Mouse (Mus musculus) forebrain, postnatal 0 days (tissue): ENCODE measurements around the gene Antxr1. TPM values are rescaled to one million over a fixed set of nuclear protein-coding genes. Genes with fewer than 3 reads are reported as not detected.

ENCODE experiments used
- ATAC-seq: fragments of 200-750 bp; cut with Nextera tagmentation; 2 replicates; pipeline ENCODE4 v1.8.0; 2017; ENCODE audit warnings: mild to moderate bottlenecking, moderate library complexity
- DNase-seq: peaks from one replicate; pipeline ENCODE4 v3.0.0-alpha.2; 2015
- H3K27ac ChIP-seq: fragments of 300-500 bp; sonication (generic); 2 replicates; pipeline ENCODE4 v1.5.1; 2014; ENCODE audit warnings: low read depth, mild to moderate bottlenecking, antibody characterized with exemption, low read length, moderate library complexity, mixed read lengths
- H3K27me3 ChIP-seq: fragments of 300-500 bp; sonication (generic); 2 replicates; pipeline ENCODE4 v1.6.1; 2014; ENCODE audit warnings: mild to moderate bottlenecking, low read length, mixed read lengths; ENCODE audit not compliant: insufficient read depth
- H3K36me3 ChIP-seq: fragments of 300-500 bp; sonication (generic); 2 replicates; pipeline ENCODE4 v1.6.1; 2014; ENCODE audit warnings: mild to moderate bottlenecking, moderate library complexity; ENCODE audit not compliant: insufficient read depth
- H3K4me1 ChIP-seq: fragments of 300-500 bp; sonication (generic); 2 replicates; pipeline ENCODE4 v1.6.1; 2014; ENCODE audit warnings: antibody characterized with exemption; ENCODE audit not compliant: insufficient read depth
- H3K4me2 ChIP-seq: fragments of 300-500 bp; sonication (generic); 2 replicates; pipeline ENCODE4 v1.6.1; 2014; ENCODE audit warnings: low read depth, mild to moderate bottlenecking, moderate library complexity
- H3K4me3 ChIP-seq: fragments of 300-500 bp; sonication (generic); 2 replicates; pipeline ENCODE4 v1.5.1; 2014; ENCODE audit warnings: low read depth, low read length, mixed read lengths
- H3K9ac ChIP-seq: fragments of 300-500 bp; sonication (generic); 2 replicates; pipeline ENCODE4 v1.6.1; 2014; ENCODE audit warnings: mild to moderate bottlenecking
- H3K9me3 ChIP-seq: fragments of 300-500 bp; sonication (generic); 2 replicates; pipeline ENCODE4 v1.6.1; 2016; ENCODE audit warnings: low read length
- CTCF ChIP-seq: sonication (generic); IDR thresholded peaks from 2 replicates; pipeline ENCODE4 v1.5.1; 2016; ENCODE audit warnings: antibody characterized with exemption, control low read depth, low read depth
- WGBS: fragments of 180-500 bp; shearing (Covaris S2); extraction: QIAGEN DNeasy Blood & Tissue Kit; methylation state at CpG from one replicate; pipeline ENCODE4 v1.1.7; 2014; 5-methylcytosine and 5-hydroxymethylcytosine counted together
- polyA plus RNA-seq: library from polyadenylated mRNA; unstranded; fragments of >200 nt; fragmentation: Nextera tagmentation; extraction: Ambion mirVana; gene quantifications from 2 replicates; pipeline ENCODE4 v1.2.1, GENCODE M21; 2015
- total RNA-seq: library from RNA; depleted of rRNA; stranded (reverse); fragments of >200 nt; gene quantifications from 2 replicates; pipeline ENCODE4 v1.2.3, GENCODE M21; 2014

Antxr1 gene
- total and polyA plus RNA-seq, 2 experiments from 2014 or later = 1.8 to 13.2 TPM

DNA sequence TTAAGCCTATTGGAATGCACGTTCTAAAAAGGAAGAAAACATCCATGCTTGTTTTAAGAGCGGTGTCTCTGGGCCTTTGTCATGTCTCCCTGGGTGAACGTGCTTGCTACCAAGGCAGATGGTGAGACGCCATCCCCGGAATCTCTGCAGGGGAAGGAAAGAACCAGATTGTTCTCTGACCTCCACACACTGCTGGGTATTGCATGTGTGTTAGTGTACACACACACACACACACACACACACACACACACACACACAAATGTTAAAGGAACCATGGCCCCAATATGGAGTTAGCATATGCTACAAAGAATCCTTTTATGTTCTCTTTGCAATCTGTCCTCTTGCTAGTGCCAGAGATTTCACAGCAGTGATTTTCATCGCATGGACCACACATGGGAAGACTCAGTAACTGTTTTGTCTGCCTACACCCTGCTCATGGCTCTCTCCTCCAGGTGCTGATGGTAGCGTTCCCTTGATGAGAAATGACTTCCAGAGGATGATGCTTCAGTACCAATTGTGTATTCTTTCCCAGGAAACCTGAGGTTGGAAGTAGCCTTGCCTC is 177.5 kb downstream of the Antxr1 start:
- ATAC-seq = peak; percentile 83

GRCm38 (mm10) chr6:87153836-87154235 is 181.8 kb downstream of the Antxr1 start:
- Histone ChIP-seq H3K9ac (no peak overlapping the region), H3K9me3 (no peaks in the 10 kb centered on the region), H3K27ac (no peak overlapping the region), H3K4me2 (no peak overlapping the region), H3K4me1 (0 out of 2 replicates have a peak, but pooled peaks cover 2% of the 10 kb centered on the region), H3K27me3 (no peaks in the 10 kb centered on the region), H3K4me3 (no peak overlapping the region), H3K36me3 (no peaks in the 10 kb centered on the region)
- no peak for ATAC-seq
- WGBS = 95% methylated on average over 3 of the region's 3 CpGs
- no peak for TF ChIP-seq CTCF
- DNase-seq = no peak

More for the DNA sequence above, 177.5 kb downstream of the Antxr1 start:
- H3K27me3 ChIP-seq = no peaks in the 10 kb centered on the region
- no peak overlapping the region for H3K4me3 ChIP-seq
- H3K9me3 ChIP-seq = no peaks in the 10 kb centered on the region
- H3K27ac ChIP-seq = no peak overlapping the region
- H3K9ac ChIP-seq = no peak overlapping the region
- no peaks in the 10 kb centered on the region for H3K36me3 ChIP-seq
- peak; percentile 68 for DNase-seq
- no peak overlapping the region for H3K4me2 ChIP-seq
- no peak for TF ChIP-seq CTCF
- WGBS = 56% methylated on average over 7 of the region's 7 CpGs
- 0 out of 2 replicates have a peak, but pooled peaks cover 2% of the 10 kb centered on the region for H3K4me1 ChIP-seq

- no peaks in the 10 kb centered on the region for H3K36me3 ChIP-seq
- DNase-seq (no peak), ATAC-seq (no peak)
- no peak overlapping the region for H3K9ac ChIP-seq
- no peak overlapping the region for H3K27ac ChIP-seq
- 0 out of 2 replicates have a peak, but pooled peaks cover under 1% of the 10 kb centered on the region for H3K4me1 ChIP-seq
- TF ChIP-seq CTCF = no peak
- H3K4me3 ChIP-seq = no peak overlapping the region
- H3K27me3 ChIP-seq = no peaks in the 10 kb centered on the region
- no peak overlapping the region for H3K4me2 ChIP-seq
- no peaks in the 10 kb centered on the region for H3K9me3 ChIP-seq
- 89% methylated on average over 7 of the region's 7 CpGs for WGBS
These were observed 182.4 kb downstream of the Antxr1 start for GRCm38 (mm10) chr6:87153231-87153580.

GRCm38 (mm10) chr6:87152461-87153230 is 183.0 kb downstream of the Antxr1 start:
- DNase-seq = no peak
- ATAC-seq = no peak
- H3K27ac ChIP-seq = no peak overlapping the region
- no peak overlapping the region for H3K4me3 ChIP-seq
- no peaks in the 10 kb centered on the region for H3K9me3 ChIP-seq
- H3K4me1 ChIP-seq = no peaks in the 10 kb centered on the region
- no peaks in the 10 kb centered on the region for H3K36me3 ChIP-seq
- H3K27me3 ChIP-seq = no peaks in the 10 kb centered on the region
- WGBS = 87% methylated on average over 21 of the region's 21 CpGs
- no peak overlapping the region for H3K4me2 ChIP-seq
- no peak overlapping the region for H3K9ac ChIP-seq
- no peak for TF ChIP-seq CTCF

- Histone ChIP-seq H3K36me3 (no peaks in the 10 kb centered on the region), H3K27me3 (no peaks in the 10 kb centered on the region), H3K4me1 (no peaks in the 10 kb centered on the region), H3K27ac (no peak overlapping the region), H3K9ac (no peak overlapping the region), H3K4me3 (no peak overlapping the region), H3K4me2 (no peak overlapping the region), H3K9me3 (no peaks in the 10 kb centered on the region)
- no peak for TF ChIP-seq CTCF
- 94% methylated on average over 8 of the region's 8 CpGs for WGBS
- DNase-seq = no peak
- ATAC-seq = no peak
These were observed 184.2 kb downstream of the Antxr1 start for GRCm38 (mm10) chr6:87151427-87151826.

DNA sequence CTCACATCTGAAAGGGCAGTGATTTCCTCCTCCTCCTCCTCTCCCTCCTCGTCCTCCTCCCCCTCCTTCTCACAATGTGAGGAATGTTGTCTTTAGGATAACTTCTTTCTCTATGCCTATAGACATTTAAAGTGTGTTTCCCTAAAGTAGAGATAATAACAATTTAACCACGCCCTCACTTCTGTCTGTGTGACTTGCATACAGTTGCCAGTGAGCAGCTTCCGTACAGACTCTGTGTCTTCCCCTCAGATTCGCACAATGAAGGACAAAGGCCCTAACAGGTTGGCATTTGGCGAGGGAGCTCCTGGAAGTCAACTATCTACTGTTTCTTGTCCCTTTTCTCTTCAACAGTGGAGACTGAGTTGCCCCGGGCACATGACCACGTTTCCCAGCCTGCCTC is 185.2 kb downstream of the Antxr1 start:
- no peak overlapping the region for H3K4me3 ChIP-seq
- H3K27me3 ChIP-seq = no peaks in the 10 kb centered on the region
- no peak overlapping the region for H3K4me2 ChIP-seq
- WGBS = 88% methylated on average over 7 of the region's 7 CpGs
- H3K27ac ChIP-seq = no peak overlapping the region
- H3K9me3 ChIP-seq = no peaks in the 10 kb centered on the region
- no peak for DNase-seq
- ATAC-seq = no peak
- no peak for TF ChIP-seq CTCF
- no peaks in the 10 kb centered on the region for H3K4me1 ChIP-seq
- no peak overlapping the region for H3K9ac ChIP-seq
- no peaks in the 10 kb centered on the region for H3K36me3 ChIP-seq

DNA sequence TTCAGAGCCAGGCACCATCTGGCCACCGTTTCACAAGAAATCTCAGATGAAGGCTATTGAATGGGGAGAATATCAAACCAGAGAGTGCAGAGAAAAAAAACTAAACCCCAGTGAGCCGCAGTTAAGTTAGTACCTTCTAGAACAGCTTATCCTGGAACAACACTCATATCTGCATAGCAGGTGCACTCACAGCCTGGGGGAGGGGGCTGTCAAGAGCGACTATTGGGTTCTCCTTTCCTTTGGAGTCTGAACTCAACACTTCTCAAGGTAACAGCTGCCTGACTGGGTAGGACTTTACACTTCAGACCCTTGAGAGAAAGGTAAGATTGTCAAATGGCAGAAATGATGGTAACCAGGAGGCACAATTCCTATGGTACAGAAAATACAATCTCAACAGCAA is 187.7 kb downstream of the Antxr1 start:
- WGBS = 82% methylated on average over 3 of the region's 3 CpGs
- H3K4me2 ChIP-seq = no peak overlapping the region
- H3K9me3 ChIP-seq = no peaks in the 10 kb centered on the region
- DNase-seq (no peak), ATAC-seq (no peak)
- no peaks in the 10 kb centered on the region for H3K36me3 ChIP-seq
- H3K4me3 ChIP-seq = no peak overlapping the region
- no peak overlapping the region for H3K9ac ChIP-seq
- H3K27me3 ChIP-seq = no peaks in the 10 kb centered on the region
- no peaks in the 10 kb centered on the region for H3K4me1 ChIP-seq
- no peak for TF ChIP-seq CTCF
- H3K27ac ChIP-seq = no peak overlapping the region
